Mouse (Mus musculus): ENCODE data around the gene Tcte1.

The Tcte1 gene

GRCm38 (mm10) chr17:45566360-45567161 is 43.3 kb downstream of the Tcte1 start:
- no peak for DNase-seq

GRCm38 (mm10) chr17:45567162-45567601 is 43.9 kb downstream of the Tcte1 start:
- DNase-seq, result no peak

- no peak for DNase-seq
Measured at GRCm38 (mm10) chr17:45568990-45569389, 45.8 kb downstream of the Tcte1 start.

- no peak for DNase-seq
Measured at GRCm38 (mm10) chr17:45569999-45570398, 46.8 kb downstream of the Tcte1 start.

GRCm38 (mm10) chr17:45572103-45573086 is 49.2 kb downstream of the Tcte1 start:
- DNase-seq, result peak; percentile 67

GRCm38 (mm10) chr17:45573087-45573779 is 50.0 kb downstream of the Tcte1 start, which contains the start of gene Hsp90ab1:
Gene Hsp90ab1 (minus strand): TSS chr17:45573271.
- peak; percentile 98 for DNase-seq

- peak; percentile 95 for DNase-seq
Measured at GRCm38 (mm10) chr17:45573780-45574123, 50.5 kb downstream of the Tcte1 start.

GRCm38 (mm10) chr17:45574129-45574761 is 51.0 kb downstream of the Tcte1 start:
- DNase-seq, result peak; percentile 83

GRCm38 (mm10) chr17:45575123-45575897 is 52.1 kb downstream of the Tcte1 start:
- no peak for DNase-seq

- DNase-seq, result no peak
Measured at GRCm38 (mm10) chr17:45578242-45578641, 55.0 kb downstream of the Tcte1 start.

- no peak for DNase-seq
Measured at GRCm38 (mm10) chr17:45578843-45579242, 55.6 kb downstream of the Tcte1 start.

- no peak for DNase-seq
Measured at GRCm38 (mm10) chr17:45579554-45579953, 56.3 kb downstream of the Tcte1 start.

- DNase-seq, result no peak
Measured at GRCm38 (mm10) chr17:45580958-45581477, 57.8 kb downstream of the Tcte1 start.

- DNase-seq, result no peak
Measured at GRCm38 (mm10) chr17:45581567-45581983, 58.3 kb downstream of the Tcte1 start.

- no peak for DNase-seq
Measured at GRCm38 (mm10) chr17:45582188-45582587, 59.0 kb downstream of the Tcte1 start.

- DNase-seq, result peak; percentile 10
Measured at GRCm38 (mm10) chr17:45582715-45583355, 59.6 kb downstream of the Tcte1 start.

- DNase-seq, result peak; percentile 74
Measured at GRCm38 (mm10) chr17:45584096-45584896, 61.1 kb downstream of the Tcte1 start.

- DNase-seq, result peak; percentile 81
Measured at GRCm38 (mm10) chr17:45584939-45585678, 61.9 kb downstream of the Tcte1 start.

Measured in cerebellum, adult 11 months (tissue).